Comparison of ENCODE assay signal across 14 mouse cellular contexts in genomic region chr10:127557397-127557796, GRCm38 (mm10). TPM values are rescaled to one million over a fixed set of nuclear protein-coding genes. Genes with fewer than 3 reads are reported as not detected.
A peak's percentile ranks its signal among the peaks of the same experiment; 100 is the strongest.
DNase-seq lines count a peak whose midpoint lies in the region; ATAC-seq and TF ChIP-seq lines count a peak whose summit lies in the region.
"Had no signal": no experiment of that assay in that cellular context is flagged by ENCODE, and none has a peak within 500 bp of the region (broad histone marks: within the 10 kb centered on the region; RNA-seq: fewer than 3 reads in every experiment).

No protein-coding gene starts in this region.

- no peak for DNase-seq in midbrain, postnatal 0 days (ENCODE audit: low spot score)
- no peak for DNase-seq in midbrain, embryonic 10.5 days (ENCODE audit: low spot score)
- peak; percentile 70 for DNase-seq in R1 (ENCODE audit: low read depth, low spot score)
- DNase-seq in retina, embryonic 14.5 days (ENCODE audit: low spot score): peak; percentile 49
- no peak for DNase-seq in ovary, postnatal 10 days (ENCODE audit: low spot score)
- DNase-seq: adrenal gland, postnatal 25 days; cerebellum, adult 9-10 months; left cerebral cortex, postnatal 4 days had no signal

- peak; percentile 57 for TF ChIP-seq CTCF in intestine, postnatal 0 days (IDR thresholded peaks at IDR 0.05; ENCODE audit: low read depth)
- TF ChIP-seq CTCF in midbrain, postnatal 0 days (IDR thresholded peaks at IDR 0.05): peak; percentile 55

- no peak overlapping the region for H3K27ac ChIP-seq in intestine, postnatal 0 days (ENCODE audit: low read depth, low read length)
- no peak overlapping the region for H3K27ac ChIP-seq in intestine, embryonic 15.5 days
- H3K27ac ChIP-seq in midbrain, postnatal 0 days (ENCODE audit: low read depth, low read length): no peak overlapping the region
- no peak overlapping the region for H3K27ac ChIP-seq in midbrain, embryonic 10.5 days (replicated peaks)
- H3K27ac ChIP-seq: heart, embryonic 10.5 days; macrophage had no signal

- peaks cover 93% of the 10 kb centered on the region for H3K36me3 ChIP-seq in intestine, postnatal 0 days (ENCODE audit: control insufficient read depth, insufficient read depth)
- H3K36me3 ChIP-seq in intestine, embryonic 15.5 days: peaks cover 84% of the 10 kb centered on the region
- H3K36me3 ChIP-seq in midbrain, postnatal 0 days (ENCODE audit: insufficient read depth, low read length): peaks cover 94% of the 10 kb centered on the region
- H3K36me3 ChIP-seq in midbrain, embryonic 10.5 days: peaks cover 100% of the 10 kb centered on the region

- H3K9ac ChIP-seq in intestine, postnatal 0 days (ENCODE audit: low read depth, low read length): no peak overlapping the region
- H3K9ac ChIP-seq in intestine, embryonic 15.5 days: no peak overlapping the region
- no peak overlapping the region for H3K9ac ChIP-seq in midbrain, postnatal 0 days (replicated peaks; ENCODE audit: low read length, poor library complexity, severe bottlenecking)

- no peak overlapping the region for H3K4me3 ChIP-seq in intestine, postnatal 0 days (ENCODE audit: low read depth, low read length)
- no peak overlapping the region for H3K4me3 ChIP-seq in intestine, embryonic 15.5 days (replicated peaks)
- H3K4me3 ChIP-seq in midbrain, postnatal 0 days (ENCODE audit: low read depth, low read length): no peak overlapping the region
- no peak overlapping the region for H3K4me3 ChIP-seq in midbrain, embryonic 10.5 days
- H3K4me3 ChIP-seq: heart, embryonic 10.5 days had no signal

- H3K9me3 ChIP-seq in intestine, postnatal 0 days (ENCODE audit: control insufficient read depth): no peaks in the 10 kb centered on the region
- H3K9me3 ChIP-seq in intestine, embryonic 15.5 days: no peaks in the 10 kb centered on the region
- no peaks in the 10 kb centered on the region for H3K9me3 ChIP-seq in midbrain, postnatal 0 days (ENCODE audit: low read length)
- H3K9me3 ChIP-seq in midbrain, embryonic 10.5 days (replicated peaks): peaks cover 6% of the 10 kb centered on the region; the same call in 1 of the 2 replicates
- H3K9me3 ChIP-seq: heart, embryonic 10.5 days had no signal

- ATAC-seq in intestine, postnatal 0 days: no peak
- ATAC-seq in intestine, embryonic 15.5 days: no peak
- no peak for ATAC-seq in midbrain, postnatal 0 days (ENCODE audit: low FRiP score)
- no peak for ATAC-seq in frontal cortex, adult (ENCODE audit: low TSS enrichment)

- H3K27me3 ChIP-seq in intestine, postnatal 0 days (replicated peaks; ENCODE audit: control insufficient read depth, insufficient read depth, low read length): no peaks in the 10 kb centered on the region
- H3K27me3 ChIP-seq in intestine, embryonic 15.5 days (replicated peaks): no peaks in the 10 kb centered on the region
- no peaks in the 10 kb centered on the region for H3K27me3 ChIP-seq in midbrain, postnatal 0 days (ENCODE audit: insufficient read depth, low read length)
- no peaks in the 10 kb centered on the region for H3K27me3 ChIP-seq in midbrain, embryonic 10.5 days (ENCODE audit: low read depth, poor library complexity, severe bottlenecking)

- WGBS in intestine, postnatal 0 days: 88% methylated on average over 13 of the region's 13 CpGs
- WGBS in intestine, embryonic 15.5 days: 85% methylated on average over 13 of the region's 13 CpGs
- WGBS in midbrain, postnatal 0 days: 89% methylated on average over 13 of the region's 13 CpGs
- WGBS in midbrain, embryonic 10.5 days: 91% methylated on average over 13 of the region's 13 CpGs

- no peak overlapping the region for H3K4me2 ChIP-seq in intestine, postnatal 0 days (replicated peaks; ENCODE audit: low read depth)
- H3K4me2 ChIP-seq in intestine, embryonic 15.5 days (replicated peaks): no peak overlapping the region
- no peak overlapping the region for H3K4me2 ChIP-seq in midbrain, postnatal 0 days (ENCODE audit: low read depth, low read length, poor library complexity, severe bottlenecking)

- no peaks in the 10 kb centered on the region for H3K4me1 ChIP-seq in intestine, postnatal 0 days (replicated peaks; ENCODE audit: control insufficient read depth, insufficient read depth, low read length)
- no peaks in the 10 kb centered on the region for H3K4me1 ChIP-seq in intestine, embryonic 15.5 days (replicated peaks)
- no peaks in the 10 kb centered on the region for H3K4me1 ChIP-seq in midbrain, postnatal 0 days (ENCODE audit: insufficient read depth, low read length)
- H3K4me1 ChIP-seq in midbrain, embryonic 10.5 days: no peaks in the 10 kb centered on the region
- H3K4me1 ChIP-seq: heart, embryonic 10.5 days had no signal

RNA-seq across cellular contexts. Expression of gene Nxph4, which starts 23.0 kb away (rescaled TPM):
- polyA plus RNA-seq in intestine, postnatal 0 days (2015; fragmentation: Nextera tagmentation; extraction: Ambion mirVana): 2.9 and 4.5 TPM in 2 replicates
- 4.9 and 5.7 TPM in 2 replicates for polyA plus RNA-seq in intestine, embryonic 15.5 days (2015; fragmentation: Nextera tagmentation; extraction: Ambion mirVana)
- total RNA-seq in midbrain, postnatal 0 days (2014; rRNA removed): 11.8 and 22.6 TPM in 2 replicates
- 68.9 and 72.4 TPM in 2 replicates for polyA plus RNA-seq in midbrain, postnatal 0 days (2015; fragmentation: Nextera tagmentation; extraction: Ambion mirVana)
- 19.4 and 27.2 TPM in 2 replicates for polyA plus RNA-seq in midbrain, embryonic 10.5 days (2016; fragmentation: Nextera tagmentation; extraction: Ambion mirVana)
- total RNA-seq: monocyte, adult 5-6 weeks had no signal
- polyA plus RNA-seq: macrophage had no signal

RNA-seq across cellular contexts. Expression of gene Shmt2, which starts 35.2 kb away (rescaled TPM):
- polyA plus RNA-seq in intestine, postnatal 0 days (2015; fragmentation: Nextera tagmentation; extraction: Ambion mirVana): 26.2 and 26.7 TPM in 2 replicates
- polyA plus RNA-seq in intestine, embryonic 15.5 days (2015; fragmentation: Nextera tagmentation; extraction: Ambion mirVana): 147 and 149 TPM in 2 replicates
- total RNA-seq in midbrain, postnatal 0 days (2014; rRNA removed): 39.8 and 48.0 TPM in 2 replicates
- polyA plus RNA-seq in midbrain, postnatal 0 days (2015; fragmentation: Nextera tagmentation; extraction: Ambion mirVana): 32.8 and 34.2 TPM in 2 replicates
- polyA plus RNA-seq in midbrain, embryonic 10.5 days (2016; fragmentation: Nextera tagmentation; extraction: Ambion mirVana): 107 and 121 TPM in 2 replicates

RNA-seq across cellular contexts. Expression of gene Ndufa4l2, which starts 42.6 kb away (rescaled TPM):
- polyA plus RNA-seq in intestine, postnatal 0 days (2015; fragmentation: Nextera tagmentation; extraction: Ambion mirVana): 19.9 and 21.9 TPM in 2 replicates
- polyA plus RNA-seq in intestine, embryonic 15.5 days (2015; fragmentation: Nextera tagmentation; extraction: Ambion mirVana): 52.7 and 53.8 TPM in 2 replicates
- 16.2 and 16.6 TPM in 2 replicates for total RNA-seq in midbrain, postnatal 0 days (2014; rRNA removed)
- polyA plus RNA-seq in midbrain, postnatal 0 days (2015; fragmentation: Nextera tagmentation; extraction: Ambion mirVana): 18.7 and 19.9 TPM in 2 replicates
- 5.2 and 5.8 TPM in 2 replicates for polyA plus RNA-seq in midbrain, embryonic 10.5 days (2016; fragmentation: Nextera tagmentation; extraction: Ambion mirVana)
- total RNA-seq: monocyte, adult 5-6 weeks had no signal
- polyA plus RNA-seq: macrophage had no signal

RNA-seq across cellular contexts. Expression of gene Stac3, which starts 55.9 kb away (rescaled TPM):
- polyA plus RNA-seq in intestine, postnatal 0 days (2015; fragmentation: Nextera tagmentation; extraction: Ambion mirVana): 0.17 TPM in 1 of 2 replicates, not detected in the other
- polyA plus RNA-seq in intestine, embryonic 15.5 days (2015; fragmentation: Nextera tagmentation; extraction: Ambion mirVana): 0.41 and 0.74 TPM in 2 replicates
- total RNA-seq in midbrain, postnatal 0 days (2014; rRNA removed): 1.2 and 2.3 TPM in 2 replicates
- polyA plus RNA-seq in midbrain, postnatal 0 days (2015; fragmentation: Nextera tagmentation; extraction: Ambion mirVana): 0.51 and 1.0 TPM in 2 replicates
- polyA plus RNA-seq in midbrain, embryonic 10.5 days (2016; fragmentation: Nextera tagmentation; extraction: Ambion mirVana): 0.52 and 0.62 TPM in 2 replicates

Comparison
In these comparisons a context has a peak if more than half of its experiments do, and no peak if none do; other contexts are left out.
1. DNase-seq: peak in R1 (single experiment) and retina, embryonic 14.5 days (single experiment); none in midbrain, postnatal 0 days (single experiment), midbrain, embryonic 10.5 days (single experiment) and ovary, postnatal 10 days (single experiment).